Mouse (Mus musculus) midbrain, embryonic 12.5 days (tissue): Measurements from ENCODE around the gene Gm10961. TPM values are rescaled to one million over a fixed set of nuclear protein-coding genes. Genes with fewer than 3 reads are reported as not detected.

ENCODE experiments used
- ATAC-seq: fragments of 200-750 bp; cut with Nextera tagmentation; 2 replicates; pipeline ENCODE4 v1.8.0; 2017; ENCODE audit warnings: low read depth, moderate TSS enrichment, moderate library complexity; ENCODE audit not compliant: low FRiP score
- H3K27ac ChIP-seq: fragments of 300-500 bp; sonication (generic); replicated peaks from 2 replicates; pipeline ENCODE4 v1.5.1; 2016; ENCODE audit warnings: mild to moderate bottlenecking
- H3K27me3 ChIP-seq: fragments of 300-500 bp; sonication (generic); 2 replicates; pipeline ENCODE4 v1.6.1; 2016; ENCODE audit warnings: mild to moderate bottlenecking
- H3K36me3 ChIP-seq: fragments of 300-500 bp; sonication (generic); 2 replicates; pipeline ENCODE4 v1.6.1; 2016
- H3K4me1 ChIP-seq: fragments of 300-500 bp; sonication (generic); 2 replicates; pipeline ENCODE4 v1.6.1; 2016
- H3K4me2 ChIP-seq: fragments of 300-500 bp; sonication (generic); replicated peaks from 2 replicates; pipeline ENCODE4 v1.6.1; 2016; ENCODE audit warnings: mild to moderate bottlenecking, moderate library complexity
- H3K4me3 ChIP-seq: fragments of 300-500 bp; sonication (generic); 2 replicates; pipeline ENCODE4 v1.5.1; 2016; ENCODE audit warnings: mild to moderate bottlenecking
- H3K9ac ChIP-seq: fragments of 300-500 bp; sonication (generic); replicated peaks from 2 replicates; pipeline ENCODE4 v1.6.1; 2016; ENCODE audit warnings: mild to moderate bottlenecking, moderate library complexity
- H3K9me3 ChIP-seq: fragments of 300-500 bp; sonication (generic); 2 replicates; pipeline ENCODE4 v1.6.1; 2016; ENCODE audit warnings: mild to moderate bottlenecking
- WGBS: fragments of 180-500 bp; shearing (Covaris S2); methylation state at CpG from one replicate; pipeline ENCODE4 v1.1.7; 2016; 5-methylcytosine and 5-hydroxymethylcytosine counted together
- polyA plus RNA-seq: library from polyadenylated mRNA; unstranded; fragments of >200 nt; fragmentation: Nextera tagmentation; extraction: Ambion mirVana; gene quantifications from 2 replicates; pipeline ENCODE4 v1.2.1, GENCODE M21; 2016

The Gm10961 gene
- polyA plus RNA-seq, 1 experiment from 2014 or later: not detected

- peaks cover 96% of the 10 kb centered on the region for H3K36me3 ChIP-seq
- H3K27ac ChIP-seq: no peak overlapping the region
- no peaks in the 10 kb centered on the region for H3K27me3 ChIP-seq
- H3K9me3 ChIP-seq: no peaks in the 10 kb centered on the region
- no peak for ATAC-seq
- no peak overlapping the region for H3K4me3 ChIP-seq
- H3K4me2 ChIP-seq: no peak overlapping the region
- no peaks in the 10 kb centered on the region for H3K4me1 ChIP-seq
- no peak overlapping the region for H3K9ac ChIP-seq
- 91% methylated on average over 21 of the region's 21 CpGs for whole genome bisulfite sequencing
Observed at GRCm38 (mm10) chr3:107621286-107622075, 9.6 kb upstream of the Gm10961 start.

GRCm38 (mm10) chr3:107622537-107622936 lies 8.6 kb upstream of the Gm10961 start:
- Histone ChIP-seq H3K27me3 (no peaks in the 10 kb centered on the region), H3K27ac (no peak overlapping the region), H3K36me3 (peaks cover 96% of the 10 kb centered on the region), H3K4me1 (no peaks in the 10 kb centered on the region), H3K9ac (no peak overlapping the region), H3K9me3 (no peaks in the 10 kb centered on the region), H3K4me2 (no peak overlapping the region), H3K4me3 (no peak overlapping the region)
- 95% methylated on average over 7 of the region's 7 CpGs for WGBS
- no peak for ATAC-seq

- H3K27me3 ChIP-seq: no peaks in the 10 kb centered on the region
- no peak overlapping the region for H3K9ac ChIP-seq
- H3K9me3 ChIP-seq: no peaks in the 10 kb centered on the region
- peaks cover 89% of the 10 kb centered on the region for H3K36me3 ChIP-seq
- no peak overlapping the region for H3K4me3 ChIP-seq
- peaks cover 2% of the 10 kb centered on the region; the same call in 1 of the 2 replicates for H3K4me1 ChIP-seq
- ATAC-seq: no peak
- H3K4me2 ChIP-seq: no peak overlapping the region
- H3K27ac ChIP-seq: no peak overlapping the region
- WGBS: 95% methylated on average over 8 of the region's 8 CpGs
Observed at GRCm38 (mm10) chr3:107624424-107624823, 6.7 kb upstream of the Gm10961 start.

GRCm38 (mm10) chr3:107625536-107625935 lies 5.6 kb upstream of the Gm10961 start:
- no peak for ATAC-seq
- Histone ChIP-seq H3K4me3 (no peak overlapping the region), H3K4me2 (no peak overlapping the region), H3K9ac (no peak overlapping the region), H3K27ac (no peak overlapping the region), H3K36me3 (peaks cover 84% of the 10 kb centered on the region), H3K9me3 (no peaks in the 10 kb centered on the region), H3K27me3 (no peaks in the 10 kb centered on the region), H3K4me1 (peaks cover 13% of the 10 kb centered on the region)
- 94% methylated on average over 8 of the region's 8 CpGs for WGBS

DNA sequence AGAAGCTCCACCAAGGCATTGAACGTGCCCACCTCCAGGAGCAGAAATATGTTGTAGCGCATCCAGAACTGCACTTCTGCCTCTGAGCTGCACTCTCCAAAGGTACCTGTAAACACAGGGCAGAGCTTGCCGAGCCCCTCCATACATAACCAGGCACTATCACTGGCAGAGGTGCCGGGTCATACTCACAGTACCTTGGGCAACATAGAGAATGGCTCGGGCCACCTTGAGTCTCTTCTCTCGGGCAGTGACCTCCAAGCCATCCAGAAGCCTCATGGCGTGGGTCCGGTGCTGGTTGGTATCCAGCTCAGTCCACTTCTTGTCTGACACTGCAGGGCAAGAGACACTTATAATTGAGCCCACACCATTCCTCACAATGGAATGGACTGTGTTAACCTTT lies 4.4 kb upstream of the Gm10961 start:
- ATAC-seq: no peak
- no peak overlapping the region for H3K9ac ChIP-seq
- peaks cover 72% of the 10 kb centered on the region for H3K36me3 ChIP-seq
- no peaks in the 10 kb centered on the region for H3K27me3 ChIP-seq
- no peak overlapping the region for H3K4me2 ChIP-seq
- peaks cover 15% of the 10 kb centered on the region for H3K4me1 ChIP-seq
- no peak overlapping the region for H3K4me3 ChIP-seq
- no peak overlapping the region for H3K27ac ChIP-seq
- H3K9me3 ChIP-seq: no peaks in the 10 kb centered on the region
- 95% methylated on average over 8 of the region's 8 CpGs for WGBS

GRCm38 (mm10) chr3:107627641-107628040 lies 3.5 kb upstream of the Gm10961 start:
- Histone ChIP-seq H3K27ac (no peak overlapping the region), H3K4me2 (no peak overlapping the region), H3K4me3 (no peak overlapping the region), H3K9me3 (no peaks in the 10 kb centered on the region), H3K36me3 (peaks cover 64% of the 10 kb centered on the region), H3K9ac (no peak overlapping the region), H3K4me1 (peaks cover 15% of the 10 kb centered on the region), H3K27me3 (no peaks in the 10 kb centered on the region)
- 89% methylated on average over 7 of the region's 7 CpGs for WGBS
- ATAC-seq: no peak

GRCm38 (mm10) chr3:107628551-107628950 lies 2.6 kb upstream of the Gm10961 start:
- Histone ChIP-seq H3K4me1 (peaks cover 15% of the 10 kb centered on the region), H3K27ac (no peak overlapping the region), H3K9me3 (no peaks in the 10 kb centered on the region), H3K9ac (no peak overlapping the region), H3K27me3 (no peaks in the 10 kb centered on the region), H3K36me3 (peaks cover 55% of the 10 kb centered on the region), H3K4me2 (no peak overlapping the region), H3K4me3 (no peak overlapping the region)
- no peak for ATAC-seq
- WGBS: 94% methylated on average over 2 of the region's 2 CpGs

DNA sequence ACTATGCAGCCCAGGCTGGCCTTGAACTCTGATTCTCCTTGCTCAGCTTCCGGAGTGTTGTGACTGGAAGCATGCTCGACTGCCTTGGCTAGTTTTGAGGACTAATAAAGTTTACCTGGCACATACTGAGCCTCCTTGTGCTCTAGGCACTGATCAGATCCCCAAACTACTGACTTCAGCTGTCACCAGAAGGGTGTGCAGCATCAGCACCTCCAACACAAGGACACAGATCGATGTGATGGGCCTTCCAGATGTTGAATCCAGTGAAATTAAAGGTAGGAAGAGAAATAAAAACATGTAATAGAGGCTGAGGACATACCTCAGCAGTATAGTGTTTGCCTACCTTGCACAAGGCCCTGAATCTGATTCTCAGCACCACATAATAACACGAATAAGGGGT lies 1.7 kb upstream of the Gm10961 start:
- Histone ChIP-seq H3K4me2 (peak overlapping the region; percentile 71; the same call in 1 of the 2 replicates), H3K9me3 (no peaks in the 10 kb centered on the region), H3K27me3 (no peaks in the 10 kb centered on the region), H3K4me3 (no peak overlapping the region), H3K27ac (no peak overlapping the region), H3K4me1 (peaks cover 15% of the 10 kb centered on the region), H3K9ac (0 out of 2 replicates have a peak overlapping the region, but pooled peaks have one; percentile 11), H3K36me3 (peaks cover 46% of the 10 kb centered on the region)
- WGBS: 94% methylated on average over 4 of the region's 4 CpGs
- no peak for ATAC-seq

DNA sequence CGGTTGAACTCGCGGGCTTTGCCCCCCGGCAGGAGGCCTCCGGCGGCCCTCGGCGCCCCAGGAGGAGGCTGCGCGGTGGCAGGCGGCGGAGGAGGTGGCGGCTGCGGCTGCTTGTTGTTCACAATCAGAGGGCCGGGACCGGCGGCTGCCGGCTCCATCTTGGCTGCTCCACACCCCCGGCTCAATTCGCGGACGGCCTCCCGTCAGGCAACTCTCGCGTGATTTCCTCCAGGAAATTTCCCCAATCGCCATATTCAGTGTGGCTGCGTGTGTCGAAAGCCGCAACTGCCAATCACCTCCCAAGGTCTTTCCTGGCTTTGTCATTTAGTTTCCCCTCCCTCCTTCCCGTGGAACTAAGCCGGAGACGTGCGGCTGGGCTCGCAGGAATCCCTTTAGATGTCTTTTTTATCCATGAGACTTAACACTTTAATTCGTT lies 419 bp downstream of the Gm10961 start, which contains the start of gene Strip1:
Strip1 (minus strand) TSS at position 172 of the 436 bp plus-strand sequence.
- Histone ChIP-seq H3K9me3 (no peaks in the 10 kb centered on the region), H3K27ac (peak within 1 kb of the TSS; percentile 98), H3K9ac (peak within 1 kb of the TSS; percentile 98), H3K36me3 (peaks cover 25% of the 10 kb centered on the region), H3K27me3 (no peaks in the 10 kb centered on the region), H3K4me2 (peak within 1 kb of the TSS; percentile 71), H3K4me3 (peak within 1 kb of the TSS; percentile 97), H3K4me1 (peaks cover 15% of the 10 kb centered on the region)
- peak; percentile 95 for ATAC-seq
- under 1% methylated on average over 32 of the region's 35 CpGs for WGBS

DNA sequence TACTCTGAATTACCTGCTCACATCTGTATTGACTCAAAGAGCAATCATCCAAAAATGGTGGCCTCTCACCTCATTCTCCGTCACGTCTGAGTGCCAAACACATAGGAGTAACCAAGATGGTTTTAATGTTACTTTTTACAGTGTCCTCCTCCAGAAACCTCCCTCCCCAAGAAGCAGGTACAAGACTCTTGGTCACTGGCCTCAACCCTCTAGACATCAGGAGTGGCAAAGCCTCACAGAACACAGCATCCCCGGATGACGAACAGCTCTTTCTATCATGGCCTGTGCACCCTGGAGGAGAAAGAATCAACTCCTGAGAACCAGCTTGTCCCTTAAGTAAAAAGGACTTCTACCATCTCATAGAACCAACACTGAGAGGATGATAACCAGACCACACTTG lies 1.7 kb downstream of the Gm10961 start:
- no peaks in the 10 kb centered on the region for H3K27me3 ChIP-seq
- H3K36me3 ChIP-seq: peaks cover 12% of the 10 kb centered on the region
- no peak overlapping the region for H3K4me3 ChIP-seq
- no peak overlapping the region for H3K27ac ChIP-seq
- no peak overlapping the region for H3K4me2 ChIP-seq
- no peaks in the 10 kb centered on the region for H3K9me3 ChIP-seq
- no peak for ATAC-seq
- 97% methylated on average over 4 of the region's 4 CpGs for WGBS
- no peak overlapping the region for H3K9ac ChIP-seq
- peaks cover 15% of the 10 kb centered on the region for H3K4me1 ChIP-seq

DNA sequence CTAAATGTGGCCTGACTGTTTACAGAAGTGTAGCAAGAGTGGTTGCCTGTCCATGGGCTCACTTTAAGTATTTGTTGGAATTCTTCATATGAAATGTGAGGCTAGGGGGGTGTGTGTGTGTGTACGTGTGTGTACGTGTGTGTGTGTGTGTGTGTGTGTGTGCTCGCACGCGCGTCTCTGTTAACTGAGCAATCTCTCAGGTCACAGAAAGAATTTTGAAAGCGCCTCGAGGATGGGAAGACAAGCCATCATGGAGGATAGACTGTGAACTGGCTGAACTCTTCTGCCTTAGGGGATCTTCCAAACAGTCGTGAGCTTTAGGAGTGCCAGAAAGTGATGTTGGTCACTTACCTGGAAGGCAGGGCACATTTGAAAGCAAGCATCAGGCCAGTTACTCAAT lies 2.8 kb downstream of the Gm10961 start:
- no peaks in the 10 kb centered on the region for H3K27me3 ChIP-seq
- peaks cover 15% of the 10 kb centered on the region for H3K4me1 ChIP-seq
- H3K9me3 ChIP-seq: no peaks in the 10 kb centered on the region
- peaks cover 5% of the 10 kb centered on the region; the same call in 1 of the 2 replicates for H3K36me3 ChIP-seq
- 90% methylated on average over 9 of the region's 9 CpGs for WGBS
- H3K4me2 ChIP-seq: no peak overlapping the region
- H3K9ac ChIP-seq: no peak overlapping the region
- no peak overlapping the region for H3K27ac ChIP-seq
- H3K4me3 ChIP-seq: no peak overlapping the region
- no peak for ATAC-seq

GRCm38 (mm10) chr3:107635836-107636235 lies 4.7 kb downstream of the Gm10961 start:
- Histone ChIP-seq H3K4me3 (no peak overlapping the region), H3K9me3 (no peaks in the 10 kb centered on the region), H3K9ac (no peak overlapping the region), H3K4me2 (no peak overlapping the region), H3K4me1 (no peaks in the 10 kb centered on the region), H3K36me3 (no peaks in the 10 kb centered on the region), H3K27ac (no peak overlapping the region), H3K27me3 (no peaks in the 10 kb centered on the region)
- no peak for ATAC-seq
- 63% methylated on average over 8 of the region's 8 CpGs for WGBS
